Mouse (Mus musculus): ENCODE data around the gene Fhl3. TPM values are rescaled to one million over a fixed set of nuclear protein-coding genes. Genes with fewer than 3 reads are reported as not detected.

The Fhl3 gene
- 1 to 10 TPM; 1.3 TPM for total RNA-seq (2021)
- long read RNA-seq, experiment 1, result 0 reads
- long read RNA-seq, experiment 2, result 0 reads

DNA sequence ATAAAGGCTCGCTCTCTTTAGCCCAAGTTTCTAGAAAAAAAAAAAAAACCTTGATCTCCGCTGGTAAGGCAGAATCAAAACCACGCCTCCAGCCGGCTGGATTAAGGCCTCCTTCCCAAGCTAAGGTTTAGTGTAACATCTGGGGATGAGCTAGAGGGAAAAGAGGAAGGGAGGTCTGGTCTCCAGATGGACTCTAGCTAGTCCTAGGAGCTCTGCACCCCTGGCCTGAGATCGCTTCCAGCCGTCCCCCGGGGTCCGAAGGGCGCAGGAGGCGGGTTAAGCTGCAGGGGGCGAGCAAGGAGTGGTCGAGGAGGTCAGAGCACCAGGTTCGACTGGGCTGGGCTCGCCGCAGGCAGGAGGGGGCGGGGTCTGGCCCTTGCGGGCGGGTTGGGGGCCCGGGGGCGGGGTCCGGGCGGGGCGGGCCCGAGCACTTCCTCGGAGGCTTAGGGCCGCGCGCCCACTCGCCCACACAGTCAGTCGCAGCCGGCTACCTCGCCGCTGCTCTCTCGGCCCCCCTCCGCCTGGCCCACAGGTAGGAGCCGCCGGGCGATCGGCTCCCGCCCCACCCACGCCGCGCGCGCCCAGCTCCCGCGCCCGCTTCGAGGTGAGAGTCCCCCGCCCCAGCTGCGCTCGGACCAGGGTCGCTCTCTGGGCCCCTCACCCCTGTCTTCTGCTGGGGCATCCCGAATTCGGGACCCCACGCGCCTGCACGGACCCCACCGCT is at the start of gene Fhl3:
TSS of gene Fhl3 (plus strand) at position 454 of the 724 bp plus-strand sequence.
- DNase-seq (ENCODE audit: low spot score in 2 of 2), result no peak

DNA sequence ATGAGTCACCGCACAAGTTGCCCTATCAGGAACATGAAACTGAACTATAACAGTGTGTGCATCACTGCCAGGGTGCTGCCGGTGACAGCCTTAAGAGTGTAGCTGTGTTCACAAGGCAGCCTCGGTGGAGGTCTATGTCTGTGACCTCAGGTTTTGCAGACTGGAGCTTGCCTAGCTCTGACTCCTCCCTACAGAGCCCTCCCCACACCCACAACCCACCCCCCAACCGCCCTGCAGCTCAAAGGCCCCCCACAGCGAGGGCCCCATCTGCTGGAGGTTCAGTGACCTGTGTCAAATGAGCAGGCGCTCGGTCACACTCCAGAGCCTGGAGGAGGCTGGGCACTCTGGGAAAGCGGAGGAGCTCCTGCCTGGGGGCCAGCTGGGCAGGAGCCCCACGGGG is 47.6 kb upstream of the Fhl3 start:
- no peak for DNase-seq (ENCODE audit: low spot score in 2 of 2)

DNA sequence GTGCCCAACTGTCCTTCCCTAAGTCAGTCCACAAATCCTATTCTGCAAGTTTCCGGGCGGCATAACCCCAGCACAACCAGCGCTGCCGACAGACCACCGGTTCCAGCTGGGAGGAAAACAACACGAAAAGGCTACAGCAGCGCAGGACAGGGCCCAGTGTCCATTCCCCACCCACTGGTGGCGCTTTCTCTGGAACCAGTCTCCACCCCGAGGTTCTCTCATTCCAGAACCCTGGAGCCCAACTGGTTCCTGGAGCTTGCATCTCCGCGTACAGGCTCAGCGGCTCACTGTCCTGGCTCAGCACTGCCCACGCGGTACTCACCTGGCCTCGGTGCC is 44.0 kb upstream of the Fhl3 start, which contains the start of gene Pou3f1:
TSS of gene Pou3f1 (plus strand) at position 290 of the 336 bp plus-strand sequence.
- no peak for DNase-seq (ENCODE audit: low spot score in 2 of 2)

DNA sequence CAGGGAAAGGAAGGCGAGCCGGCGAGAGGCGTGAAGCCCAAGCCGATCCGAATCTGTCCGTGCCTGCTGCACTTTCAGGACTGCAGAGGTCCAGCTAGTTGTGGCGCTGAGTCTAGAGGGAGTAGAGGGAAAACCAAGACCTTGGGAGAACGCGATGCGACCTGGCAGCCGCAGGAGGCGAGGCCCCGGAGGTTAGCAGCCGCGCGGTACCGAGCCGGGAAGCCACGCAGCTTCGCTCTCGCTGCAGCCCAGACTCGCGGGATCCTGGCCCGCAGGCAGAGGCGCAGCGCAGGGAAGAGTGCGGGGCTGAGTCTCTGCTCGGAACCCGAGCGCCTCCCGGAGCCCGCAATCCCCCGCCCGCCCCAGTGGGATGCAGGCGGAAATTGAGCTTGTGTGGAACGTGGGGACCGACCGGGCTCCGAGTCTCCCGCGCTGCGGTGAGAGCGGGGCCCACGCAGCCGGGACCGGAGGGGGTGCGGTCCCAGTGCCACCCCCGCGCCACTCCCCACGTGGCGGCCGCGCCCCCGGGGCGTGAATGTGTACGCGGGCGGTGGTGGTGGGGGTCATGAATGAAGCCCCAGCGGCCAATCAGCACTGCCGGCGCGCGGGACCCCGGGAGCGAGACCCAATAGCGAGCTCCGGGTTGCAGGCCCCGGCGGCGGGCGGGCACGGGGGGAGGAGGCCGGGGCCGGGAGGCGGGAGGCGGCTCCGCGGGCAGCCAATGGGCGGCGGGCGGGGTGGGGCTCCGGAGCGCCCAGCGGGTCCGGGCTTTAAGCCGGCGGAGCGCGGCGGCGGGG is 43.4 kb upstream of the Fhl3 start:
- peak; percentile 79 to 89 for DNase-seq (ENCODE audit: low spot score in 2 of 2)

DNA sequence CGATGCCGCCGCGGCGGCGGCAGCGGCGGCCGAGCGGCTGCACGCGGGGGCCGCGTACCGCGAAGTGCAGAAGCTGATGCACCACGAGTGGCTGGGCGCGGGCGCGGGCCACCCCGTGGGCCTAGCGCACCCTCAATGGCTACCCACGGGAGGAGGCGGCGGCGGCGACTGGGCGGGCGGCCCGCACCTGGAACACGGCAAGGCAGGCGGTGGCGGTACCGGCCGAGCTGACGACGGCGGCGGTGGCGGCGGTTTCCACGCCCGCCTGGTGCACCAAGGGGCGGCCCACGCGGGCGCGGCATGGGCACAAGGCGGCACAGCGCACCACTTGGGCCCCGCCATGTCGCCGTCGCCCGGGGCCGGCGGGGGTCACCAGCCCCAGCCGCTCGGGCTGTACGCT is 42.7 kb upstream of the Fhl3 start:
- DNase-seq (ENCODE audit: low spot score in 2 of 2), result no peak

DNA sequence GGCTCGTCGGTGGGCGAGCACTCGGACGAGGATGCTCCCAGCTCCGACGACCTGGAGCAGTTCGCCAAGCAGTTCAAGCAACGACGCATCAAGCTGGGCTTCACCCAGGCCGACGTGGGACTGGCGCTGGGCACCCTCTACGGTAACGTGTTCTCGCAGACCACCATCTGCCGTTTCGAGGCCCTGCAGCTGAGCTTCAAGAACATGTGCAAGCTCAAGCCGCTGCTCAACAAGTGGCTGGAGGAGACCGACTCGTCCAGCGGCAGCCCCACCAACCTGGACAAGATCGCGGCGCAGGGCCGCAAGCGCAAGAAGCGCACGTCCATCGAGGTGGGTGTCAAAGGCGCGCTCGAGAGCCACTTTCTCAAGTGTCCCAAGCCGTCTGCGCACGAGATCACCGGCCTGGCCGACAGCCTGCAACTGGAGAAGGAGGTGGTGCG is 42.1 kb upstream of the Fhl3 start:
- no peak for DNase-seq (ENCODE audit: low spot score in 2 of 2)

DNA sequence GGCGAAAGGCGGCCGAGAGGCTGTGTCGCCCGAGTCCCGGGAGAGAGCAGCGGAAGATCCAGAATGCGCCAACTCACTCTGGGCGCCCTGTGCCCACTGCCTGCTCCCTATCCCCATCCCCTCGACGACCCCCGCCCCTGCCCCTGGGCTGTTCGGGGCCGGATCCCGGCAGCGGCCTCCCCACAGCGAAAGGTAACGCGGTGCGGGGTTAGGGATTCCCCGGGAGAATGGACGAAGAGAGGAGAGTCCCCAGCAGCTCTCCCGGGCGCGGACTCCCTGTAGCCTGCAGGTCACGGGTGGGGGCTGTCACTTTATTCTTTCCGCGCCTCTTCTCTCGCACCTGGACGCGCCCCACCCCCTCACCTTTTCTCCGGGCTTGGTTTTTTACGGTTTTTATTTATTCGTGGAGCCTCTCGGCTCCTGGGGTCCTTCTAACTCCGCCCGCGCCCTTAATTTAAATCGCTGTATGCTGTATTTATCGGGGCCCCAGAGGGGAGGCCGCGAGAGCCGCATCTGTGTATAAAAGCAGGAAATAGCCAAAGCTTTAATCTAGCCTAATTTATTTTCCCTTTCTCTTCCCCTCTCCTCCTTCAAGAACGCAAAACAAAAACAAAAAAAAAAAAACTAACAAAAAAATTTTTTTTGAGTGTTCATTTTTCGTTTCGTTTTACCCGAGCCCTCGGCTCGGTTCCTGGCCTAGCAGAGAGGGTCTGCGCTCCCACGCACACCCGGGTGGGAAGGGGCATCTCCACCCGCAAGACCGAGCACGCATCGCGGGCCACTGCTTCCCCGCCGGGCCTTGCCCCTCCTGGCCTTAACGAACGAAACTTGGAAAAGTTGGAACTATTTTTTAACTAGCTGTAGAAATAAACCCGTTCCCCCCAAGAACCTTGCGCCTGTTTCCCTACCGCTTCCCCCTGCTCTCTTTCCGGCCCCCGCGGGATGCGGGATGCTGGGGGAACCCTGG is 41.0 kb upstream of the Fhl3 start:
- DNase-seq (ENCODE audit: low spot score in 2 of 2), result no peak

DNA sequence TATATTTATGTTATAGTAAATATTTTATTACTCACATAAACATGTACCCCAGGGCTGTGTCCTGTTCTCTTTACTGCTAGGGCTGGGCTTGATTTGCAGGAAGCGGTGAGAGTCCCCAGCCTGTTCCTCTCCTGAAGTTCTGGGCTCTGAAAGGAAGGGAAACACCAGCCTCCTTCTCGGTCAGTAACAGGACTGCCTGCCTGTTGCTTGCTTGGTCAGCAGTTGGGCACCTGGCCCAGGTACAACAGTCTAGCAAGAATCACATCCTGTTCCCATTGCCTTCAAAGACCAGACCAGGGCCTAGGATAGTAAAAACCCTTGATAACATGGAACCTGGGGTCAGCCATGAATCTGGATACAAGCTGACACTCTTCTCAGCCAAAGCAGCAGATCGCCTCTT is 39.9 kb upstream of the Fhl3 start:
- no peak for DNase-seq (ENCODE audit: low spot score in 2 of 2)

DNA sequence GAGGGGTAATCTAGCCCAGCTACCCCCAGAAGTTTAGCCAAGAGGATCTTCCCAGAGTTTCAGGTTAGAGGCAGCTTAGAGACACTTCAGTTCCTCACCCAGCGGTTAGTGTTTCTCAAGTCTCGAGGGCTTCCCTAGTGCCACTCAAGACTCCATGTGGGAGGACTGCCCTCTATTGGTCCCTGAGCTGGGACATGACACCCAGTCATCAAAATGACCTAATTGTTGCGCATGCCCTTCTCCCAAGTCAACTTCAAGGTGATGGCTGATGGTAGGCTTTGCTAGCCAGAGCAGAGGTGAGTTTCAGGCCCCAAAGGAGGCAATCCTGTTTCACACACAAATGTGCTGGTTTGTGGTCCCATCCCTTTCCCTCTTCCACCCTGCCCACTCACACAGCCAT is 37.5 kb upstream of the Fhl3 start:
- DNase-seq (ENCODE audit: low spot score in 2 of 2), result no peak

DNA sequence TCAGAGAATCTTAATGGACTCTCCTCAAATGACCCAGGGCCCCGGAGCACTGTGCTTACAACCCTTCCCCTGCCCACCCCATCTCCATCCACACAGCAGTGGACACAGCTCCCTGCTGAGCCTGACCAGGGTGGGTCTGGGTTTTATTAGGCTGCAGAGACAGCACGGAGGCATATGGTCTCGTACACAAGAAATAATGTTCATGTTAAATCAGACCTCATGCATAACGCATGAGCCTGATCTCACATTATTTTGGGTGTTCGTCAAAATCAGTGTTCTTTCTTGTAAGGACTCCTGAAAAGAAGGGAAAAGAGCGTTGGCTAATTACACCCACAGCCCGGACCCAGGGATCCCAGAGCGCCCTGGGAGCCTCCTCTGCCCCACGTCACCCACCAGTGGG is 36.3 kb upstream of the Fhl3 start:
- no peak for DNase-seq (ENCODE audit: low spot score in 2 of 2)

DNA sequence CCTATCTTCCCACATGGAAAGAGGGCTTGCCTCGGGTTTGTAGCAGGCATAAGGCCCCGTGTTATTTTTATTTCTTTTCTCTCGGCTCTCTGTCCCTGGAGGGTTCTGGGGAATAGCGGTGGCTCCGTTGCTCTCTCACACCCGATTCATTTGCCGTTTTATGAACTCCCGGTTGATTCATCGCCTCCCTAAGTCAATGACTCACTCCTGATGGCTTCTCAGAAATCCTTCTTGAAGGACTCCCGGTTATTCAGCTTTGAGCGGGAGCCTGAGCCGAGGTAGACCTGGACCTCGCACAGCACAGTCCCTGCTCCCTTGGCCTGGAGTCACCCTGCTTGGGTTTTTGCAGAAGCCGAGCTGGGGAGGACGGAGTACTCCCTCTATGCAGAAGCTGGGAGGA is 35.9 kb upstream of the Fhl3 start:
- DNase-seq (ENCODE audit: low spot score in 2 of 2), result no peak

DNA sequence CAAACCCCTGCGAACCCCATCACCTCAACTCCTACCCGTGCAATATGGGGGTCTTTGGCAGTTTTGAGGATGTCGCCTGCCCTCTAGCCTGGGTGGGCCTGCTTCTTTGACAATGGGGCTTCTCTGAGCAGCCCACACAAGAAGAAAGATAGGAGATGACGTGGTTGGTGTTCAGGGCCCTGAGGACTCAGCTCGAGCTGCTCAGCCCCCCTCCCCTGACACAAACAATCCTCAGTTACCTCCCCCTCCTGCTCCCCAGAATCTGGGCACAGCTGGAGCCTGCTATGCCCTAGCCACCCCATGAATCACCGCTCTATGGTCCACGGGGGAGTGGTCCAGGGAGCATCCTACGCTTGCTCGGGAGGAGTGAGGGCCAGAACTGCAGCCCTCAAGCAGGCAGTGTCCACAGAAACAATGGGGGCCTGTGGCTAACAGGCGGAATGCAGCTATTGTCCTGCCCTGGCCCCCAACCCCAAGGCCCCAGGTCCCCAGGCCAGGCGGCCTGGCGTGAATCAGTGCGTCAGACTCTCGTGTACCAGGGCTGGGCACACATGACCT is 32.9 kb upstream of the Fhl3 start:
- DNase-seq (ENCODE audit: low spot score in 2 of 2), result no peak

DNA sequence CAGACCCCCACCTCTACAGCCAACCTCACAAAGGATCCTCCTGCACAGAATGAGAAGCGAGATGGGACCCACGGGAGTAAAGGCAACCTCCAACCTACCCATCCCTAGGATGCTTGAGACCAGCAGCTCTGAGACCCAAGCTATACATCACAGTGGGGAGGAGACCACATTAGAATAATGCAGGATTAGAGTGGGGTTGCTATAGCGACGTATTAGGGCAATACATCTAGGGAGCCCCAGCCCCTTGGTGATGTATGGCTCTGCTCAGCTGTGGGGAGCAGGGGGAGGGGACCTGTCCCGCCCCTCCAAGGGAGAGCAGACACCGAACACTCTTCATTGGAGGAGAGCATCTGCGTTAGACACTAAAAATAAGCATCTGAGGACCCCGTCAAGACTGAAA is 32.4 kb upstream of the Fhl3 start:
- no peak for DNase-seq (ENCODE audit: low spot score in 2 of 2)

DNA sequence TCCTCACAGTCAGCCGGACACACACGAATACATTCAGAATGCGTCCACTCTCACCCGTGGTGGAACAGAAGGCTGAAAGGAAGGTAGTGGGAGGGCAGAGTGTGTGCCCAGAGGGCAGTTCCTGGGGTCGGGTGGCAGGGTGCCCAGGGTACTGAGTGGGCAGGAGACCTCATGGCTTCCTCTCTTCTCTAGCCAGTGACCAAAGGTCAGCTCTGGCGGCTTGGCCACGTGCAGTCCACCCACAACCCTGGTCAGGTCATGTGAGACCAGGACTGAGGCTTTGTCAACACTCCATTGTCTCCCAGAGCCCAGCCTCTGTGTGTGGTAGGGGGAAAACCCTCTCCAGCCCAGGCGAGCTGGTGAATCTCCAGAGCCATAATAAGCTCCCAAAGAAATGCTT is 30.3 kb upstream of the Fhl3 start:
- no peak for DNase-seq (ENCODE audit: low spot score in 2 of 2)

DNA sequence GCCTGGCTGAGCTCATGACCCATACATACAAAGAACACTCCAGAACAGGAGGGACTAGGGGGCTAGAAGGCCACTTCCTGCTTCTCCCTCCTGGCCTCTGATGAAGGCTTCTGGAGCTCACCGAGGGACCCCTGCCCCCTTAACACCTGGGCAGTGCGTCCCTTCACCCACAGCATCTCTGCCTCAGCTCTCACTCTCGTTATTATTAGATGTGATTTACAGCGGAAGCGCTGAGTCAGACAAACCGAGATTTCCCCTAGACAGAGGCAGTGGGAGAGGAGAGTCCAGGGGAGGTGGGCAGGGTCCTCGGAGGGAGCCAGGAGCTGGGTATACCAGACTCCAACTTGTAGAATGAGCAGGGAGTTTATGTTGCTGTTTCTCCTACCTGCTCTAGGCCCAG is 28.9 kb upstream of the Fhl3 start:
- no peak for DNase-seq (ENCODE audit: low spot score in 2 of 2)

DNA sequence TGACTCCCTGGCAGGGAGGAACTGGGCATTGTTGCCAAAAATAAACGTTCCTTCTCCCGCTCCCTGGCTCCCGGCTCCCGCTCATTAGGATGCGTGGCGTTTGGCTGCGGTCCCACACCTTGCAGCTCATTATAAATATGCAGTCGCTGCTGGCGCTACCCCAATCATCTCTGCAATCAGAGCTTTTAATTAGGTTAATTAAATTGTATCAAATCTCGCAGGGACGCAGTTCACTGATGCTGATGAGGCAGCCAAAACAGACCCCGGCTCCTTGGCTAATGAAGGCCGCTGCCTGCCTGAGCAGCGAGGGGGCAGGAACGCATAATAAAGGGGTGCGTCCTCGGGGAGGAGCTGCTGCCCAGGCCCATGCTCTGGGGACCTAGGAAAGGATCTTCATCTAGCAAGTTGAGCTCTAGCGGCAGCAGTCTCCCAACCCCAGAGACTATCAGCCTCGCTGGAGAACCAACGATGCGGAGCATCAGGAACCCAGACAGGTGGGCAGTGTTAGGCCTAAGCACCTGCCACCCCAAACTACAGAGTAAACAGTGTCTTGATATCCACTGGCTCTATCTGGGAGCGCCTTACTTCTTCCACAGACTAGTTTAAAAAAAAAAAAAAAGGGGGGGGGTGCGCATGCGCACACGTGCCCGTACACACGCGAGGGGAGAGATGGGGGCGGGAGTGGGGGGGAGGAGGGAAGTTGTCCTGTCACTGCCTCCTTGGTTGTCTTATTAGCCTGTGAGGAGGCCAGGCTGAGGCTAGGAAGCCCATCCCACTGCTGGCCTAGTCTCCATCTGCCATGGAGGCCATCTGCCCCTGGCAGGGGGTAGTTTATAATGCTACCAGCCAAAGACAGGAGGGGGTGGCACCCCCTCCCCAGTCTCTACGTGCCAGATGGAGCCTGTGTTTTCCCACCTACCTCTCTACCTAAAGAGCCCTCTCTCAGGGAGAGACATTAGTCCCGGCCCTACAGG is 27.9 kb upstream of the Fhl3 start:
- no peak for DNase-seq (ENCODE audit: low spot score in 2 of 2)

DNA sequence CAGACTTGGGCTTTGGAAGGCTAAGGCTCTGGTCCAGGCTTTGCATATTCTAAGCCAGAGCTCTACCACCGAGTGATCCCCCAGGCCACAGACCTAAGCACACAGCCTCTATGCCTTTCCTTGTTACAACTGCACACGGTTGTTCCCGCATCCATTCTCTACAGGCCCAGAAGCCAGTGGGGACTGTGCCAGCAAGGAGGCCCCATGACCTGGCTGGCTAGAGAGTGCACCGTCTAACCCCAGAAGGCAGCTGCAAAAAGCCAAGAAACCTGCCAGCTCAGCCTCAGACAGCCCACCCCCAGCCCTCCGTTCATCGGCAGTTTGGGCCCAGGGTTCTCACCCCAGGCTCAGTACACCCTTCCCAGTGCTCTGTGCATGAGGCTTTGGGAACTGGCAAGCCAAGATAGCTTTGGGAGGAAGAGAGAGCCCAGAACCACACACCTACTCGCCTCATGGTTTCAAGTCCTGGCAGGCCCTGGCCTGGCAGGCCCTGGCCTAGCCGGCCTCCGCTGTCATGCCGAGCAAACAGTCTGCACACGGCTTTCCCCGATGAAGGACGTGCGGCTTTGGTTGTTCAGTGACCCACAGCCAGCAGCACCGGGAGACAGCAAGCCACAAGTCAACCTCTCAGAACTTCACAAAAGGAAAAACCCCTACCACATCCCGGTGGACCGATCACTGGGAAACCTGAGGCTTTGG is 26.0 kb upstream of the Fhl3 start:
- no peak for DNase-seq (ENCODE audit: low spot score in 2 of 2)

DNA sequence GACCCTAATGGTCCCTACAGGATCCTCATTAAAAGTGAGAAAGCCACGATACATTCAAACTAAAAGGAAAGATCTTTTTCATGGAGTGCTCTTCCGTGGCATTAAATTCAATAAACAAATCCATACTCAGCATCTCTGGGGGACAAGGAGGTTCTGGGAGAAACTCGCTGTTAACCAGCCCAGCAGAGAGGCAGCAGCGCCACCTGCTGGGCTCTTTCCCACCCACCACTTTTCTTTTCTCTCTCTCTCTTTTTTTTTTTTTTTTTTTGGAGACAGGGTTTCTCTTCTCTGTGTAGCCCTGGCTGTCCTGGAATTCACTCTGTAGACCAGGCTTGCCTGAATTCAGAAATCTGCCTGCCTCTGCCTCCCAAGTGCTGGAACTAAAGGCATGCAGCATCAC is 25.5 kb upstream of the Fhl3 start:
- peak; percentile 72 to 73 for DNase-seq (ENCODE audit: low spot score in 2 of 2)

DNA sequence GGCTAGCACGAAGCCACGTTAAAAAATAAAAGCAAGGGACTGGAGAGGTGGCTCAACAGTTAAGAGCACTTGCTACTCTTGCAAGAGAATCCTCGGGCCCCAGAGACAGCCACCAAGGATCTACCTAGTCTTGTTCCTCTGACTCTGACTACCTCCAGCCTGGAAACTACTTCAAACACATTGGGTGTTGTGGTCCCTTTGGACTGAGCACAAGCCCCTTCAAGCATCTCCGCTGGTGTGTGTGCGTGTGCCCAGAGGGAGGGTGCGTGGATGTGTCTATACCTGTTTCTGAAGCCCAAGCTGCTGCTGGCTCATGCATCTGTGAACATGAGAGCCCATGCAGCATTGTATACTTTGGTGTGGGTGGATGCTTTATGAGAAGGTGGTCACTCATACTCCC is 24.5 kb upstream of the Fhl3 start:
- DNase-seq (ENCODE audit: low spot score in 2 of 2), result no peak

Data from left cerebral cortex, adult 18-20 months (tissue).